Mouse (Mus musculus) limb, embryonic 11.5 days (tissue): Measurements from ENCODE around the gene Trpc5. TPM values are rescaled to one million over a fixed set of nuclear protein-coding genes. Genes with fewer than 3 reads are reported as not detected.

ENCODE experiments used
- polyA plus RNA-seq: library from polyadenylated mRNA; unstranded; fragments of >200 nt; fragmentation: Nextera tagmentation; extraction: Ambion mirVana; gene quantifications from 2 replicates; pipeline ENCODE4 v1.2.1, GENCODE M21; 2014

The Trpc5 gene
- polyA plus RNA-seq, 1 experiment from 2014 or later, result 0.05 TPM

Other genes starting within 250 kb of the Trpc5 start
- gene Trpc5os, start 231.6 kb downstream of the Trpc5 start, polyA plus RNA-seq, result 0.09 TPM in 1 of 2 replicates, not detected in the other
- gene Rtl4, start 727 bp upstream of the Trpc5 start, polyA plus RNA-seq, result 0.21 and 0.40 TPM in 2 replicates